Mouse (Mus musculus) megakaryocyte, embryonic 14.5 days (primary cell): ENCODE measurements at regions not wholly inside any gene's neighbourhood (a gene's known extent, or its start where the extent isn't known, plus 50 kb on each side); places are given as distances from the start of the nearest gene placed in this dataset.

ENCODE experiments used
- FLI1 ChIP-seq: IDR thresholded peaks from 2 replicates; pipeline ENCODE4 v1.6.1; 2012; ENCODE audit warnings: low read length, inconsistent platforms, mixed read lengths
- GATA1 ChIP-seq: IDR thresholded peaks from 3 replicates; pipeline ENCODE4 v1.6.1; 2012; ENCODE audit warnings: mixed read lengths, low read length, inconsistent platforms, borderline replicate concordance

- no peak for TF ChIP-seq GATA1
- TF ChIP-seq FLI1 = no peak
Measured at GRCm38 (mm10) chr12:79970981-79971390, 141.8 kb downstream of the Zfp36l1 start.
